Mouse (Mus musculus): Measurements from ENCODE around the gene Ano6.

DNA sequence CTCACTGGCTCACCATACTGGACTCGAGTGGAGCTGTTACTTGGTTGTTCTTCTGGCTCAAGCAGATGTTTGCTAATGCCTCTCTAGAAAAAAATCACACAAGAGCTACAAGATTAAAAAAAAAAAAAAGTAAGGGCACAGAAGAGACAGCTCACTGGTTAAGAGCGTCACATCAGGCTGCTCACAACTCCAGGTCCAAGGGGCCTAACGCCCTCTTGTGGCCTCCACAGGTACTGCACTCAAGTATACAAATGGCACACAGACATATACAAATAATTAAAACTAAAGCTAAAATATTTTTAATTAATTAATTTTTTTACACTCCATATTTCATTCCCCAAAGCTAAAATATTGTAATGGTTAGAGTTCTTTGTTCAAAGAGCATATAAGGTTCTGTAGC is 3.1 kb upstream of the Ano6 start:
- TF ChIP-seq CTCF (IDR thresholded peaks at IDR 0.05; ENCODE audit: borderline replicate concordance, insufficient read depth, low read depth, low read length) (peak; percentile 22; the same call in 1 of the 2 replicates), POLR2A (IDR thresholded peaks at IDR 0.05; ENCODE audit: borderline replicate concordance, insufficient read depth, low read length) (no peak)

Data from cerebellum, adult 2 months (tissue).